ENCODE assay signal across 11 mouse cellular contexts in genomic region chr17:26918343-26918742, GRCm38 (mm10). TPM values are rescaled to one million over a fixed set of nuclear protein-coding genes. Genes with fewer than 3 reads are reported as not detected.
DNase-seq lines count a peak whose midpoint lies in the region; ATAC-seq lines count a peak whose summit lies in the region.
"Had no signal": no experiment of that assay in that cellular context is flagged by ENCODE, and none has a peak within 500 bp of the region (broad histone marks: within the 10 kb centered on the region; RNA-seq: fewer than 3 reads in every experiment).

No protein-coding gene starts in this region.

- H3K4me3 ChIP-seq in lung, embryonic 16.5 days (ENCODE audit: low read length), result peak overlapping the region; percentile 77
- peak overlapping the region; percentile 53; the same call in 1 of the 2 replicates for H3K4me3 ChIP-seq in embryonic facial prominence, embryonic 14.5 days (ENCODE audit: low read depth, low read length)
- H3K4me3 ChIP-seq in intestine, embryonic 14.5 days (ENCODE audit: low read depth, low read length), result no peak overlapping the region
- H3K4me3 ChIP-seq in neural tube, embryonic 12.5 days, result no peak overlapping the region; the same call in 1 of the 2 replicates

- intact Hi-C loops in left cerebral cortex, postnatal 36 days (cut with DNase I), result no loop called here
- intact Hi-C loops in left cerebral cortex, postnatal 14 days (cut with DNase I), result no loop called here

- peak overlapping the region; percentile 47 for H3K9ac ChIP-seq in lung, embryonic 16.5 days (ENCODE audit: low read length)
- peak overlapping the region; percentile 30; the same call in 1 of the 2 replicates for H3K9ac ChIP-seq in embryonic facial prominence, embryonic 14.5 days (ENCODE audit: low read depth, low read length)
- H3K9ac ChIP-seq in intestine, embryonic 14.5 days (ENCODE audit: low read length), result no peak overlapping the region
- no peak overlapping the region for H3K9ac ChIP-seq in neural tube, embryonic 12.5 days

- H3K4me2 ChIP-seq in lung, embryonic 16.5 days (ENCODE audit: low read depth, low read length), result peak overlapping the region; percentile 60
- H3K4me2 ChIP-seq in embryonic facial prominence, embryonic 14.5 days (ENCODE audit: low read depth, low read length), result peak overlapping the region; percentile 63
- peak overlapping the region; percentile 62 for H3K4me2 ChIP-seq in intestine, embryonic 14.5 days (ENCODE audit: low read length)
- H3K4me2 ChIP-seq in neural tube, embryonic 12.5 days (replicated peaks), result peak overlapping the region; percentile 74

- no peak for ATAC-seq in lung, embryonic 16.5 days (ENCODE audit: low read depth)
- ATAC-seq in embryonic facial prominence, embryonic 14.5 days (ENCODE audit: low read depth), result no peak
- no peak for ATAC-seq in intestine, embryonic 14.5 days (replicated peaks; ENCODE audit: low FRiP score, low TSS enrichment, low read depth)
- no peak for ATAC-seq in neural tube, embryonic 12.5 days (ENCODE audit: low FRiP score, low read depth)

- peaks cover 7% of the 10 kb centered on the region; the same call in 1 of the 2 replicates for H3K4me1 ChIP-seq in lung, embryonic 16.5 days (replicated peaks; ENCODE audit: control insufficient read depth, insufficient read depth, low read length)
- H3K4me1 ChIP-seq in embryonic facial prominence, embryonic 14.5 days (ENCODE audit: control insufficient read depth, insufficient read depth, low read length), result no peaks in the 10 kb centered on the region
- H3K4me1 ChIP-seq in intestine, embryonic 14.5 days (replicated peaks; ENCODE audit: control insufficient read depth, insufficient read depth, low read length), result 0 out of 2 replicates have a peak, but pooled peaks cover 4% of the 10 kb centered on the region
- peaks cover 11% of the 10 kb centered on the region; the same call in 1 of the 2 replicates for H3K4me1 ChIP-seq in neural tube, embryonic 12.5 days

- no peaks in the 10 kb centered on the region for H3K9me3 ChIP-seq in lung, embryonic 16.5 days (ENCODE audit: control insufficient read depth, low read length)
- H3K9me3 ChIP-seq in embryonic facial prominence, embryonic 14.5 days (ENCODE audit: control insufficient read depth, low read length), result no peaks in the 10 kb centered on the region
- H3K9me3 ChIP-seq in intestine, embryonic 14.5 days (ENCODE audit: control insufficient read depth, low read length), result no peaks in the 10 kb centered on the region
- no peaks in the 10 kb centered on the region for H3K9me3 ChIP-seq in neural tube, embryonic 12.5 days

- 73% methylated on average over 2 of the region's 2 CpGs for WGBS in lung, embryonic 16.5 days
- WGBS in embryonic facial prominence, embryonic 14.5 days, result 74% methylated on average over 2 of the region's 2 CpGs
- 59% methylated on average over 2 of the region's 2 CpGs for WGBS in intestine, embryonic 14.5 days
- WGBS in neural tube, embryonic 12.5 days, result 79% methylated on average over 2 of the region's 2 CpGs

- DNase-seq in lung, postnatal 14 days, result no peak
- DNase-seq in embryonic facial prominence, embryonic 14.5 days (ENCODE audit: low spot score), result no peak
- DNase-seq in intestine, embryonic 14.5 days (ENCODE audit: low spot score), result no peak
- DNase-seq in left cerebral cortex, postnatal 36 days (ENCODE audit: low spot score in 2 of 2), result no peak
- DNase-seq in left cerebral cortex, postnatal 14 days (ENCODE audit: low spot score in 2 of 2), result no peak
- no peak for DNase-seq in B cell, adult 2 months
- DNase-seq: cerebellum, postnatal 36 days; retina, postnatal 1 day; thymus, postnatal 36 days had no signal

- H3K27me3 ChIP-seq in lung, embryonic 16.5 days (ENCODE audit: control insufficient read depth, insufficient read depth, low read depth, low read length), result no peaks in the 10 kb centered on the region
- no peaks in the 10 kb centered on the region for H3K27me3 ChIP-seq in embryonic facial prominence, embryonic 14.5 days (replicated peaks; ENCODE audit: control insufficient read depth, insufficient read depth, low read length)
- H3K27me3 ChIP-seq in intestine, embryonic 14.5 days (replicated peaks; ENCODE audit: control insufficient read depth, insufficient read depth, low read length), result no peaks in the 10 kb centered on the region
- H3K27me3 ChIP-seq in neural tube, embryonic 12.5 days (replicated peaks), result no peaks in the 10 kb centered on the region

- no peak overlapping the region for H3K27ac ChIP-seq in lung, embryonic 16.5 days (ENCODE audit: low read length)
- no peak overlapping the region for H3K27ac ChIP-seq in embryonic facial prominence, embryonic 14.5 days (replicated peaks; ENCODE audit: low read depth, low read length)
- no peak overlapping the region for H3K27ac ChIP-seq in intestine, embryonic 14.5 days (ENCODE audit: low read depth)
- no peak overlapping the region for H3K27ac ChIP-seq in neural tube, embryonic 12.5 days

- peaks cover 7% of the 10 kb centered on the region for H3K36me3 ChIP-seq in lung, embryonic 16.5 days (ENCODE audit: control insufficient read depth, insufficient read depth, low read length)
- peaks cover 8% of the 10 kb centered on the region for H3K36me3 ChIP-seq in embryonic facial prominence, embryonic 14.5 days (ENCODE audit: control insufficient read depth, insufficient read depth, low read length)
- peaks cover 12% of the 10 kb centered on the region for H3K36me3 ChIP-seq in intestine, embryonic 14.5 days (ENCODE audit: control insufficient read depth, insufficient read depth, low read length)
- peaks cover 6% of the 10 kb centered on the region for H3K36me3 ChIP-seq in neural tube, embryonic 12.5 days

RNA-seq across cellular contexts. Expression of gene Kifc5b, which starts 1.5 kb away (rescaled TPM):
- polyA plus RNA-seq in lung, embryonic 16.5 days (2015; fragmentation: Nextera tagmentation; extraction: Ambion mirVana), result 9.0 and 12.9 TPM in 2 replicates
- polyA plus RNA-seq in embryonic facial prominence, embryonic 14.5 days (2014; fragmentation: Nextera tagmentation; extraction: Ambion mirVana), result 3.0 and 4.7 TPM in 2 replicates
- 5.2 and 8.1 TPM in 2 replicates for polyA plus RNA-seq in intestine, embryonic 14.5 days (2014; fragmentation: Nextera tagmentation; extraction: Ambion mirVana)
- 6.0 and 7.0 TPM in 2 replicates for polyA plus RNA-seq in neural tube, embryonic 12.5 days (2016; fragmentation: Nextera tagmentation; extraction: Ambion mirVana)
- 1 to 10 TPM; 1.9 to 4.2 TPM for total RNA-seq in left cerebral cortex, postnatal 36 days (2021)
- 1 to 10 TPM; 2.9 to 3.3 TPM for total RNA-seq in left cerebral cortex, postnatal 14 days (2021)

RNA-seq across cellular contexts. Expression of gene Phf1, which starts 14.5 kb away (rescaled TPM):
- polyA plus RNA-seq in lung, embryonic 16.5 days (2015; fragmentation: Nextera tagmentation; extraction: Ambion mirVana), result 9.7 and 10.0 TPM in 2 replicates
- polyA plus RNA-seq in embryonic facial prominence, embryonic 14.5 days (2014; fragmentation: Nextera tagmentation; extraction: Ambion mirVana), result 10.0 and 12.0 TPM in 2 replicates
- 6.0 and 6.4 TPM in 2 replicates for polyA plus RNA-seq in intestine, embryonic 14.5 days (2014; fragmentation: Nextera tagmentation; extraction: Ambion mirVana)
- polyA plus RNA-seq in neural tube, embryonic 12.5 days (2016; fragmentation: Nextera tagmentation; extraction: Ambion mirVana), result 14.5 and 15.9 TPM in 2 replicates
- 10 to 100 TPM; 28.9 to 30.8 TPM for total RNA-seq in left cerebral cortex, postnatal 36 days (2021)
- 10 to 100 TPM; 16.8 to 20.2 TPM for total RNA-seq in left cerebral cortex, postnatal 14 days (2021)

RNA-seq across cellular contexts. Expression of gene Cuta, which starts 21.0 kb away (rescaled TPM):
- 194 and 199 TPM in 2 replicates for polyA plus RNA-seq in lung, embryonic 16.5 days (2015; fragmentation: Nextera tagmentation; extraction: Ambion mirVana)
- 142 and 148 TPM in 2 replicates for polyA plus RNA-seq in embryonic facial prominence, embryonic 14.5 days (2014; fragmentation: Nextera tagmentation; extraction: Ambion mirVana)
- 195 and 197 TPM in 2 replicates for polyA plus RNA-seq in intestine, embryonic 14.5 days (2014; fragmentation: Nextera tagmentation; extraction: Ambion mirVana)
- polyA plus RNA-seq in neural tube, embryonic 12.5 days (2016; fragmentation: Nextera tagmentation; extraction: Ambion mirVana), result 151 and 153 TPM in 2 replicates
- 100 to 1,000 TPM in 1 of 2 experiments, 10 to 100 TPM in 1; 99.1 to 111 TPM for total RNA-seq in left cerebral cortex, postnatal 36 days (2021)
- total RNA-seq in left cerebral cortex, postnatal 14 days (2021), result 100 to 1,000 TPM; 127 to 133 TPM

RNA-seq across cellular contexts. Expression of gene Syngap1, which starts 22.7 kb away (rescaled TPM):
- polyA plus RNA-seq in lung, embryonic 16.5 days (2015; fragmentation: Nextera tagmentation; extraction: Ambion mirVana), result 0.90 and 1.9 TPM in 2 replicates
- 1.4 and 2.6 TPM in 2 replicates for polyA plus RNA-seq in embryonic facial prominence, embryonic 14.5 days (2014; fragmentation: Nextera tagmentation; extraction: Ambion mirVana)
- polyA plus RNA-seq in intestine, embryonic 14.5 days (2014; fragmentation: Nextera tagmentation; extraction: Ambion mirVana), result 2.2 and 2.4 TPM in 2 replicates
- 2.6 and 3.5 TPM in 2 replicates for polyA plus RNA-seq in neural tube, embryonic 12.5 days (2016; fragmentation: Nextera tagmentation; extraction: Ambion mirVana)
- total RNA-seq in left cerebral cortex, postnatal 36 days (2021), result 100 to 1,000 TPM; 419 to 475 TPM
- total RNA-seq in left cerebral cortex, postnatal 14 days (2021), result 100 to 1,000 TPM; 594 to 653 TPM

RNA-seq across cellular contexts. Expression of gene Zbtb9, which starts 54.6 kb away (rescaled TPM):
- polyA plus RNA-seq in lung, embryonic 16.5 days (2015; fragmentation: Nextera tagmentation; extraction: Ambion mirVana), result 16.5 and 17.1 TPM in 2 replicates
- 9.0 and 9.1 TPM in 2 replicates for polyA plus RNA-seq in embryonic facial prominence, embryonic 14.5 days (2014; fragmentation: Nextera tagmentation; extraction: Ambion mirVana)
- polyA plus RNA-seq in intestine, embryonic 14.5 days (2014; fragmentation: Nextera tagmentation; extraction: Ambion mirVana), result 9.8 and 12.8 TPM in 2 replicates
- 17.6 and 19.4 TPM in 2 replicates for polyA plus RNA-seq in neural tube, embryonic 12.5 days (2016; fragmentation: Nextera tagmentation; extraction: Ambion mirVana)
- 10 to 100 TPM; 14.9 to 16.7 TPM for total RNA-seq in left cerebral cortex, postnatal 36 days (2021)
- total RNA-seq in left cerebral cortex, postnatal 14 days (2021), result 10 to 100 TPM; 16.1 to 16.3 TPM

Comparison
In these comparisons a context has a peak if more than half of its experiments do, and no peak if none do; other contexts are left out.
1. H3K4me3 ChIP-seq: peak in lung, embryonic 16.5 days (single experiment) and embryonic facial prominence, embryonic 14.5 days (single experiment); none in intestine, embryonic 14.5 days (single experiment) and neural tube, embryonic 12.5 days (single experiment).
2. H3K9ac ChIP-seq: peak in lung, embryonic 16.5 days (single experiment) and embryonic facial prominence, embryonic 14.5 days (single experiment); none in intestine, embryonic 14.5 days (single experiment) and neural tube, embryonic 12.5 days (single experiment).
3. Peak in every context shown above with its lines, with median percentiles within 50 percentile points of each other: H3K4me2 ChIP-seq.